Mouse (Mus musculus) forebrain, embryonic 15.5 days (tissue): ENCODE data around the gene Fsd1. TPM values are rescaled to one million over a fixed set of nuclear protein-coding genes. Genes with fewer than 3 reads are reported as not detected.

Experiments
- ATAC-seq: fragments of 200-750 bp; cut with Nextera tagmentation; replicated peaks from 2 replicates; pipeline ENCODE4 v1.8.0; 2017; ENCODE audit warnings: mild to moderate bottlenecking, moderate TSS enrichment, moderate library complexity
- H3K27ac ChIP-seq: fragments of 300-500 bp; sonication (generic); replicated peaks from 2 replicates; pipeline ENCODE4 v1.5.1; 2015; ENCODE audit warnings: mild to moderate bottlenecking, inconsistent platforms
- H3K27me3 ChIP-seq: fragments of 300-500 bp; sonication (generic); 2 replicates; pipeline ENCODE4 v1.6.1; 2015; ENCODE audit warnings: inconsistent platforms
- H3K36me3 ChIP-seq: fragments of 300-500 bp; sonication (generic); 2 replicates; pipeline ENCODE4 v1.6.1; 2015; ENCODE audit warnings: mild to moderate bottlenecking, inconsistent platforms
- H3K4me1 ChIP-seq: fragments of 300-500 bp; sonication (generic); 2 replicates; pipeline ENCODE4 v1.6.1; 2015; ENCODE audit warnings: inconsistent platforms
- H3K4me2 ChIP-seq: fragments of 300-500 bp; sonication (generic); replicated peaks from 2 replicates; pipeline ENCODE4 v1.6.1; 2015; ENCODE audit warnings: mild to moderate bottlenecking, inconsistent platforms
- H3K4me3 ChIP-seq: fragments of 300-500 bp; sonication (generic); 2 replicates; pipeline ENCODE4 v1.5.1; 2015; ENCODE audit warnings: mild to moderate bottlenecking, inconsistent platforms
- H3K9ac ChIP-seq: fragments of 300-500 bp; sonication (generic); replicated peaks from 2 replicates; pipeline ENCODE4 v1.6.1; 2015; ENCODE audit warnings: mild to moderate bottlenecking, inconsistent platforms
- H3K9me3 ChIP-seq: fragments of 300-500 bp; sonication (generic); 2 replicates; pipeline ENCODE4 v1.6.1; 2016; ENCODE audit warnings: inconsistent platforms
- WGBS: fragments of 180-500 bp; shearing (Covaris S2); methylation state at CpG from one replicate; pipeline ENCODE4 v1.1.7; 2015; ENCODE audit warnings: mixed read lengths; 5-methylcytosine and 5-hydroxymethylcytosine counted together
- polyA plus RNA-seq: library from polyadenylated mRNA; unstranded; fragments of >200 nt; fragmentation: Nextera tagmentation; extraction: Ambion mirVana; gene quantifications from 2 replicates; pipeline ENCODE4 v1.2.1, GENCODE M21; 2015

The Fsd1 gene
- polyA plus RNA-seq, 1 experiment from 2014 or later: 127 TPM

DNA sequence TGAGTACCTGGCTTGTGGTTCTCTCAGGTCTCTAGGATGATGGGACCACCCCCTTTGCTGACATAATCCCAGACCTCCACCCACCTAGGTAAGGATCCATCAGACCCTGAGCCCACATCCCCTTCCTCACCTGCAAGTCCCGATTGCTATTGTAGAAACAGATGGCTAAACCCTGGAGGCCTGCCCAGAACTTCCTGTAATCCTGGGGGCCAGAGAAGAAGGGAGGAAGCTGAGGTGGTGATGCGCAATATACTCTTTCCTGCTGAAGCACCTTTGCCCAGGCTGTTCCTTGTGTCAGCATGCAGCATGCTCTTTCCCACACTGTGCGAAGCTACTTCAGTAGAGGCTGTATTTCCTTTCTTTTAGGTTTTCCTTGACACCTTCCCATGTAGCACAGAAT is 16.7 kb downstream of the Fsd1 start:
- WGBS: 84% methylated on average over 3 of the region's 3 CpGs
- no peaks in the 10 kb centered on the region for H3K9me3 ChIP-seq
- peaks cover 6% of the 10 kb centered on the region for H3K4me1 ChIP-seq
- no peak overlapping the region for H3K9ac ChIP-seq
- peaks cover 16% of the 10 kb centered on the region for H3K27me3 ChIP-seq
- H3K4me2 ChIP-seq: no peak overlapping the region
- H3K27ac ChIP-seq: no peak overlapping the region
- no peaks in the 10 kb centered on the region for H3K36me3 ChIP-seq
- ATAC-seq: no peak
- no peak overlapping the region for H3K4me3 ChIP-seq

- no peak for ATAC-seq
- 54% methylated on average over 13 of the region's 13 CpGs for WGBS
- Histone ChIP-seq H3K9ac (no peak within 1 kb of the TSS), H3K9me3 (no peaks in the 10 kb centered on the region), H3K4me3 (no peak within 1 kb of the TSS), H3K4me2 (no peak within 1 kb of the TSS), H3K36me3 (no peaks in the 10 kb centered on the region), H3K4me1 (peaks cover 17% of the 10 kb centered on the region), H3K27me3 (peaks cover 5% of the 10 kb centered on the region), H3K27ac (no peak within 1 kb of the TSS)
Measured at GRCm38 (mm10) chr17:56005415-56006061, 19.2 kb downstream of the Fsd1 start, which contains the start of the genes Stap2 and Mpnd. Gene Stap2, minus strand, starts transcription at chr17:56005584. Gene Mpnd, plus strand, starts transcription at chr17:56005711.

DNA sequence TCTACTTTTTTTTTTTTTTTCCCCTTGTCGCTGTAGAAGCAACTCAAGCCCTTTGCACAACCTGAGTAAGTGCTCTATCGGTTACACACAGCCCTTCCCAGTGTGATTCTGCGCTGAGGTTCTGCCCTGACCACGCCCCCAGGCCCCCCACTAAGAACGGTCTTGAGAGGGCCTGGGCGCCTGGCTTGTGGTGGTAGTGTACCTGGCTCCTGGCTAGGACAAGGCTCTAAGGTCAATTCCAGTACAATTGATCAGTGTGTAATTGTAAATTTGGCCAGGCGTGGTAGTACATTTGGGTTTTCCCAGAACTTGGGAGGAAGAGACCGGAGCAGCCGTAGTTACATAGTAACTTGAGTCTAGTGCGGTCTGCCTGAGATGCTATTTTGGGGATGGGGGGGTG is 20.6 kb downstream of the Fsd1 start:
- Histone ChIP-seq H3K4me3 (no peak overlapping the region), H3K27me3 (no peaks in the 10 kb centered on the region), H3K4me2 (no peak overlapping the region), H3K27ac (no peak overlapping the region), H3K4me1 (peaks cover 31% of the 10 kb centered on the region), H3K9ac (no peak overlapping the region), H3K9me3 (no peaks in the 10 kb centered on the region), H3K36me3 (peaks cover 8% of the 10 kb centered on the region)
- 58% methylated on average over 10 of the region's 10 CpGs for WGBS
- ATAC-seq: no peak

- H3K9me3 ChIP-seq: no peaks in the 10 kb centered on the region
- H3K27me3 ChIP-seq: no peaks in the 10 kb centered on the region
- H3K4me3 ChIP-seq: peak overlapping the region; percentile 94
- peaks cover 32% of the 10 kb centered on the region for H3K4me1 ChIP-seq
- 30% methylated on average over 14 of the region's 14 CpGs for WGBS
- peak overlapping the region; percentile 12; the same call in 1 of the 2 replicates for H3K9ac ChIP-seq
- H3K36me3 ChIP-seq: peaks cover 14% of the 10 kb centered on the region
- peak overlapping the region; percentile 98 for H3K27ac ChIP-seq
- peak; percentile 15 for ATAC-seq
- H3K4me2 ChIP-seq: peak overlapping the region; percentile 85
Measured at GRCm38 (mm10) chr17:56007444-56008355, 21.4 kb downstream of the Fsd1 start.

- no peaks in the 10 kb centered on the region for H3K27me3 ChIP-seq
- H3K4me2 ChIP-seq: peak overlapping the region; percentile 85
- peaks cover 32% of the 10 kb centered on the region for H3K4me1 ChIP-seq
- peak; percentile 95 for ATAC-seq
- peak overlapping the region; percentile 98 for H3K27ac ChIP-seq
- 0% methylated on average over 21 of the region's 21 CpGs for WGBS
- peak overlapping the region; percentile 94 for H3K4me3 ChIP-seq
- peaks cover 20% of the 10 kb centered on the region for H3K36me3 ChIP-seq
- no peaks in the 10 kb centered on the region for H3K9me3 ChIP-seq
- peak overlapping the region; percentile 93 for H3K9ac ChIP-seq
Measured at GRCm38 (mm10) chr17:56008356-56009087, 22.2 kb downstream of the Fsd1 start.

DNA sequence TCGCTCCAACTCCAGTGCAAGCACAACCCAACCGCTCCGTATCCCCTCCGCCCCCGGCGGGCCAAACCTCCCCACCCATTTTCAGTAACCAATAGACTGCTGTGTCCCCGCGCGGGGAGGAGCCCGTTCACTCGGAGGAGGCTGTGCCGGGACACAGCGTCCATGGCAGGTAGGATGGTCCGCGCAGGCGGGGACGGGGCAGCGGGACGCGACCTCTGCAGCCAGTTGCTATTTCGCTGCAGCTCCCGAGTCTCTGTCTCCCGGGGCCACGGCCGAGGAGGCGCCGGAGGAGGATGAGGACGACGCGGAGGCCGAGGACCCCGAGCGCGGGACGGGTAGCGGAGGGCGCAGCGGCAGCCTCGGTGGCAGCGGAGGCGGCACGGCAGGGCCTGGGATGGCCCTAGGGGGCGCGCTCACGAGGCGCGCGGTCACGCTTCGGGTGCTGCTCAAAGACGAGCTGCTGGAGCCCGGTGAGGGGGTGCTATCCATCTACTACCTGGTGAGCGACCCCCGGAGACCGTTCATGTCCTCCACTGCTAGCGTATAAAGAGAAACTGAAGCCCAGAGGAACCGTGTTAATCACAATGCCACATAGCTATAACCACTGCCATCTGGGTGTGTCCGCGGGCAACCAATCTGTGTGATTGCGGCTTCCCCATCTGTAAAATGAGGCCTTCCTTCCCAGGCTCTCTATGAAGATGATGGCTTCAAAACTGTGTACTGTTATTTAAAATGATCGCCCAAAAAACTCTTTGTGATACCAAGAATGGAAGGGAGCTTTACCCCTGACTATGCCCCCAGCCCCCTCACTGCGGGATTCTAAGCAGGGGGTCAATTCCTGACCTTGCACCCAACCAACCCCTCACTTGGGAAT is 23.0 kb downstream of the Fsd1 start:
- peak overlapping the region; percentile 85 for H3K4me2 ChIP-seq
- WGBS: under 1% methylated on average over 56 of the region's 62 CpGs
- no peaks in the 10 kb centered on the region for H3K27me3 ChIP-seq
- peaks cover 32% of the 10 kb centered on the region for H3K4me1 ChIP-seq
- peak overlapping the region; percentile 93 for H3K9ac ChIP-seq
- H3K36me3 ChIP-seq: peaks cover 23% of the 10 kb centered on the region
- H3K9me3 ChIP-seq: no peaks in the 10 kb centered on the region
- peak overlapping the region; percentile 94 for H3K4me3 ChIP-seq
- ATAC-seq: peak; percentile 93
- peak overlapping the region; percentile 98 for H3K27ac ChIP-seq

DNA sequence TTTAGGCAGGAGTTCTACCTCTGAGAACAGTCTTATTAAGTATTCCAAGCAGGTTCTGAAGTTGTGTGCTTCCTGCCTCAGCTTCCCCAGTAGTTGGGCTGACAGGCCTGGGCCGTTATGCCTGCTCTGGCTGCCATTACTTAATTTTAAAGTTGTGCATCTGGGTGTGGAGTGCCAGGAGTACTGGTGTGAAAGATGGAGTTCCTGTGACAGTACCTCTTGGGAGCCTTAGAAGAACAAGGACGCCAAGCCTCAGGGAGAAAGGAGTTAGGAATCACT is 23.6 kb downstream of the Fsd1 start:
- Histone ChIP-seq H3K4me2 (peak overlapping the region; percentile 85), H3K4me1 (peaks cover 32% of the 10 kb centered on the region), H3K4me3 (peak overlapping the region; percentile 94), H3K27me3 (no peaks in the 10 kb centered on the region), H3K9me3 (no peaks in the 10 kb centered on the region), H3K36me3 (peaks cover 26% of the 10 kb centered on the region), H3K27ac (peak overlapping the region; percentile 98), H3K9ac (peak overlapping the region; percentile 93)
- no peak for ATAC-seq
- 39% methylated on average over 2 of the region's 2 CpGs for WGBS

DNA sequence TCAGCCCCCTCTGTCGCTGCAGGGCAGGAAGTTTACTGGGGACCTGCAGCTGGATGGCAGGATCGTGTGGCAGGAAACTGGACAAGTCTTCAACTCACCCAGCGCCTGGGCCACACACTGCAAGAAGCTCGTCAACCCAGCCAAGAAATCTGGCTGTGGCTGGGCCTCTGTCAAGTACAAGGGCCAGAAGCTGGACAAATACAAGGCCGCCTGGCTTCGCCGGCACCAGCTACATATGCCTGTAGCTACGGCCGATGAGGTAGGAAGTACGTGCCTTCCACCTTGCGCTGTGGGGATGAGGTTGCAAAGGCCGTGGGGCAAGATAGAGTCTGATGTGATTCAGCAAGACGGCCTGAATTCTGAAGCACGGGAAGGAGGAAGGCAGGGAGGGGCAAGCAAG is 23.9 kb downstream of the Fsd1 start:
- peak overlapping the region; percentile 85 for H3K4me2 ChIP-seq
- H3K4me3 ChIP-seq: peak overlapping the region; percentile 94
- peaks cover 32% of the 10 kb centered on the region for H3K4me1 ChIP-seq
- peak overlapping the region; percentile 98; the same call in 1 of the 2 replicates for H3K27ac ChIP-seq
- 71% methylated on average over 14 of the region's 14 CpGs for WGBS
- H3K9ac ChIP-seq: peak overlapping the region; percentile 93
- peaks cover 29% of the 10 kb centered on the region for H3K36me3 ChIP-seq
- H3K9me3 ChIP-seq: no peaks in the 10 kb centered on the region
- ATAC-seq: no peak
- H3K27me3 ChIP-seq: no peaks in the 10 kb centered on the region

DNA sequence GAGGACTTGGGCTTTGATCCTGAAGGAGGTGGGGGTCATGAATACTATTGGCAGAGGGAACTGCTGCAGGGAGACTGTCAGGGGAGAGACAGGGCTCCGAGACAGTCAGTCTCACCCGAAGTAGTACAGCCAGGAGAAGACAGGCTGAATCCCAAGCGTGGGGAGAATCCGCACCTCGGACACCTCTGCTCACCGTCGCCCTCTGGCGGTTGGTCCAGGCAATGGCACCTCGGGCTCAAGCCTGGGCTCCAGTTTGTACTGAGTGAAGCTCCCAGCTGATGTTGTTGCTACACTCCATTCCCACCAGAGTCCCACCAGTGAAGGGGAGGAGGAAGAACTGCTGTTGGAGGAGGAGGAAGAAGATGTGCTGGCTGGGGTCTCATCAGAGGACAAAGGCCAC is 24.4 kb downstream of the Fsd1 start:
- Histone ChIP-seq H3K27me3 (no peaks in the 10 kb centered on the region), H3K36me3 (peaks cover 34% of the 10 kb centered on the region), H3K4me1 (peaks cover 32% of the 10 kb centered on the region), H3K4me2 (peak overlapping the region; percentile 85), H3K9ac (no peak overlapping the region), H3K9me3 (no peaks in the 10 kb centered on the region), H3K27ac (no peak overlapping the region), H3K4me3 (peak overlapping the region; percentile 94)
- 5% methylated on average over 9 of the region's 9 CpGs for WGBS
- ATAC-seq: no peak

- H3K36me3 ChIP-seq: peaks cover 41% of the 10 kb centered on the region
- no peaks in the 10 kb centered on the region for H3K9me3 ChIP-seq
- 85% methylated on average over 7 of the region's 7 CpGs for WGBS
- no peak overlapping the region for H3K4me3 ChIP-seq
- ATAC-seq: no peak
- peaks cover 32% of the 10 kb centered on the region for H3K4me1 ChIP-seq
- H3K27me3 ChIP-seq: no peaks in the 10 kb centered on the region
- H3K27ac ChIP-seq: no peak overlapping the region
- H3K9ac ChIP-seq: no peak overlapping the region
- no peak overlapping the region for H3K4me2 ChIP-seq
Measured at GRCm38 (mm10) chr17:56011441-56011840, 25.1 kb downstream of the Fsd1 start.

DNA sequence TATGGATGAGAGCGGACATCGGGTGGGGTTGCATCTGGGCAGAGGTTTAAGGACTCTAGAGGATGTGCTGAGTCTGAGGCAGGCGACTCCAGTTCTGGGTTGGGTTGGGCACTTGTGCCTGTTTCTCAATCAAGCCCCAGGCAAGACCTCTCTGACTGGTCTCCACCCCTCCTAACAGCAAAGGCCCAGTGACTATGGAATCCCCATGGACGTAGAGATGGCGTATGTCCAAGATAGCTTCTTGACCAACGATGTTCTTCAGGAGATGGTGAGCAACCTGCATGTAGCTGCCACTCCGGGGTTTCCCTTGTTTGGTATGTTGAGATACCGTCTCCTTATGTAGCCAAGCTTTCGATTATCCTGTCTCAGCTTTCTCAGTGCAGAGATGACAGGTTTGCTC is 29.0 kb downstream of the Fsd1 start:
- Histone ChIP-seq H3K27me3 (no peaks in the 10 kb centered on the region), H3K36me3 (peaks cover 74% of the 10 kb centered on the region), H3K4me2 (no peak overlapping the region), H3K27ac (no peak overlapping the region), H3K9me3 (no peaks in the 10 kb centered on the region), H3K9ac (no peak overlapping the region), H3K4me3 (no peak overlapping the region), H3K4me1 (peaks cover 17% of the 10 kb centered on the region)
- 92% methylated on average over 9 of the region's 9 CpGs for WGBS
- no peak for ATAC-seq
